Mouse (Mus musculus): ENCODE results near the gene Creld2. TPM values are rescaled to one million over a fixed set of nuclear protein-coding genes. Genes with fewer than 3 reads are reported as not detected.
"Not testable (repeated sequence)": the region's sequence is repeated elsewhere in the genome, so short reads cannot be mapped to it uniquely, and the experiment has no call there.

Gene Creld2
- polyA plus RNA-seq, 1 experiment from 2014 or later, result 59.6 TPM

GRCm38 (mm10) chr15:88808121-88808520, 11.3 kb upstream of the Creld2 start:
- no peak for ATAC-seq (ENCODE audit: insufficient number of reproducible peaks, insufficient read depth, low FRiP score, low read depth)
- Histone ChIP-seq H3K4me2 (replicated peaks; ENCODE audit: low read depth, low read length) (no peak overlapping the region), H3K4me1 (ENCODE audit: control insufficient read depth, insufficient read depth, low read length) (no peaks in the 10 kb centered on the region), H3K9ac (replicated peaks; ENCODE audit: low read depth, low read length) (no peak overlapping the region), H3K9me3 (ENCODE audit: control insufficient read depth, low read depth, low read length) (no peaks in the 10 kb centered on the region), H3K4me3 (ENCODE audit: low read depth, low read length) (no peak overlapping the region), H3K36me3 (ENCODE audit: control insufficient read depth, insufficient read depth, low read length) (peaks cover 25% of the 10 kb centered on the region), H3K27me3 (ENCODE audit: control insufficient read depth, insufficient read depth, low read length) (no peaks in the 10 kb centered on the region), H3K27ac (ENCODE audit: low read length) (no peak overlapping the region)
- 72% methylated on average over 8 of the region's 8 CpGs for WGBS

- Histone ChIP-seq H3K27me3 (ENCODE audit: control insufficient read depth, insufficient read depth, low read length) (no peaks in the 10 kb centered on the region), H3K36me3 (ENCODE audit: control insufficient read depth, insufficient read depth, low read length) (peaks cover 22% of the 10 kb centered on the region), H3K4me2 (replicated peaks; ENCODE audit: low read depth, low read length) (no peak overlapping the region), H3K27ac (ENCODE audit: low read length) (no peak overlapping the region), H3K9me3 (ENCODE audit: control insufficient read depth, low read depth, low read length) (no peaks in the 10 kb centered on the region), H3K4me1 (ENCODE audit: control insufficient read depth, insufficient read depth, low read length) (no peaks in the 10 kb centered on the region), H3K9ac (replicated peaks; ENCODE audit: low read depth, low read length) (no peak overlapping the region), H3K4me3 (ENCODE audit: low read depth, low read length) (no peak overlapping the region)
- 93% methylated on average over 2 of the region's 2 CpGs for WGBS
- ATAC-seq (ENCODE audit: insufficient number of reproducible peaks, insufficient read depth, low FRiP score, low read depth), result no peak
Observed at GRCm38 (mm10) chr15:88810369-88810768, 9.1 kb upstream of the Creld2 start.

GRCm38 (mm10) chr15:88813262-88813661, 6.2 kb upstream of the Creld2 start:
- Histone ChIP-seq H3K4me1 (ENCODE audit: control insufficient read depth, insufficient read depth, low read length) (0 out of 2 replicates have a peak, but pooled peaks cover under 1% of the 10 kb centered on the region), H3K27ac (ENCODE audit: low read length) (no peak overlapping the region), H3K36me3 (ENCODE audit: control insufficient read depth, insufficient read depth, low read length) (peaks cover 12% of the 10 kb centered on the region), H3K9me3 (ENCODE audit: control insufficient read depth, low read depth, low read length) (no peaks in the 10 kb centered on the region), H3K27me3 (ENCODE audit: control insufficient read depth, insufficient read depth, low read length) (no peaks in the 10 kb centered on the region), H3K9ac (replicated peaks; ENCODE audit: low read depth, low read length) (no peak overlapping the region), H3K4me2 (replicated peaks; ENCODE audit: low read depth, low read length) (no peak overlapping the region), H3K4me3 (ENCODE audit: low read depth, low read length) (no peak overlapping the region)
- WGBS, result 84% methylated on average over 3 of the region's 3 CpGs
- no peak for ATAC-seq (ENCODE audit: insufficient number of reproducible peaks, insufficient read depth, low FRiP score, low read depth)

DNA sequence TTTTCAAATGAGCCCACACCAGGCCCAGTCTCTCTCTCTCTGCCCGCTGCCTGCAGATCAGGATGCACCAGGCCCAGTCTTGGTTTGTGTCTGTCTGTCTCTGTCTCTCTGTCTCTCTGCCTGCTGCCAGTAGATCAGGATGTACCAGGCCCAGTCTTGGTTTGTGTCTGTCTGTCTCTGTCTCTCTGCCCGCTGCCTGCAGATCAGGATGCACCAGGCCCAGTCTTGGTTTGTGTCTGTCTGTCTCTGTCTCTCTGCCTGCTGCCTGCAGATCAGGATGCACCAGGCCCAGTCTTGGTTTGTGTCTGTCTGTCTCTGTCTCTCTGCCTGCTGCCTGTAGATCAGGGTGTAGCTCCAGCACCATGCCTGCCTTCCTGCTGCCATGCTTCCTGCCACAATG, 5.6 kb upstream of the Creld2 start:
- H3K4me3 ChIP-seq (ENCODE audit: low read depth, low read length); H3K9me3 ChIP-seq (ENCODE audit: control insufficient read depth, low read depth, low read length); ATAC-seq (ENCODE audit: insufficient number of reproducible peaks, insufficient read depth, low FRiP score, low read depth); H3K4me1 ChIP-seq (ENCODE audit: control insufficient read depth, insufficient read depth, low read length); H3K27me3 ChIP-seq (ENCODE audit: control insufficient read depth, insufficient read depth, low read length); H3K27ac ChIP-seq (ENCODE audit: low read length); H3K4me2 ChIP-seq (replicated peaks; ENCODE audit: low read depth, low read length); H3K9ac ChIP-seq (replicated peaks; ENCODE audit: low read depth, low read length): not testable (repeated sequence)
- peaks cover 12% of the 10 kb centered on the region for H3K36me3 ChIP-seq (ENCODE audit: control insufficient read depth, insufficient read depth, low read length)
- WGBS, result 95% methylated on average over 2 of the region's 2 CpGs

- no peak overlapping the region for H3K4me2 ChIP-seq (replicated peaks; ENCODE audit: low read depth, low read length)
- ATAC-seq (ENCODE audit: insufficient number of reproducible peaks, insufficient read depth, low FRiP score, low read depth), result no peak
- H3K27ac ChIP-seq (ENCODE audit: low read length), result no peak overlapping the region
- no peaks in the 10 kb centered on the region for H3K27me3 ChIP-seq (ENCODE audit: control insufficient read depth, insufficient read depth, low read length)
- H3K9me3 ChIP-seq (ENCODE audit: control insufficient read depth, low read depth, low read length), result no peaks in the 10 kb centered on the region
- H3K4me1 ChIP-seq (ENCODE audit: control insufficient read depth, insufficient read depth, low read length), result 0 out of 2 replicates have a peak, but pooled peaks cover 5% of the 10 kb centered on the region
- no peak overlapping the region for H3K4me3 ChIP-seq (ENCODE audit: low read depth, low read length)
- H3K36me3 ChIP-seq (ENCODE audit: control insufficient read depth, insufficient read depth, low read length), result peaks cover 12% of the 10 kb centered on the region
- 92% methylated on average over 11 of the region's 11 CpGs for WGBS
- H3K9ac ChIP-seq (replicated peaks; ENCODE audit: low read depth, low read length), result no peak overlapping the region
Observed at GRCm38 (mm10) chr15:88814411-88815047, 4.9 kb upstream of the Creld2 start.

- Histone ChIP-seq H3K36me3 (ENCODE audit: control insufficient read depth, insufficient read depth, low read length) (peaks cover 12% of the 10 kb centered on the region), H3K27me3 (ENCODE audit: control insufficient read depth, insufficient read depth, low read length) (no peaks in the 10 kb centered on the region), H3K4me3 (ENCODE audit: low read depth, low read length) (no peak overlapping the region), H3K4me2 (replicated peaks; ENCODE audit: low read depth, low read length) (no peak overlapping the region), H3K9me3 (ENCODE audit: control insufficient read depth, low read depth, low read length) (no peaks in the 10 kb centered on the region), H3K4me1 (ENCODE audit: control insufficient read depth, insufficient read depth, low read length) (peaks cover 7% of the 10 kb centered on the region; the same call in 1 of the 2 replicates), H3K9ac (replicated peaks; ENCODE audit: low read depth, low read length) (no peak overlapping the region), H3K27ac (ENCODE audit: low read length) (no peak overlapping the region)
- no peak for ATAC-seq (ENCODE audit: insufficient number of reproducible peaks, insufficient read depth, low FRiP score, low read depth)
- 89% methylated on average over 6 of the region's 6 CpGs for WGBS
Observed at GRCm38 (mm10) chr15:88815196-88815700, 4.2 kb upstream of the Creld2 start.

GRCm38 (mm10) chr15:88819906-88820303, 459 bp downstream of the Creld2 start:
- peaks cover 17% of the 10 kb centered on the region for H3K36me3 ChIP-seq (ENCODE audit: control insufficient read depth, insufficient read depth, low read length)
- WGBS, result 1% methylated on average over 23 of the region's 23 CpGs
- peaks cover 15% of the 10 kb centered on the region; the same call in 1 of the 2 replicates for H3K4me1 ChIP-seq (ENCODE audit: control insufficient read depth, insufficient read depth, low read length)
- H3K27me3 ChIP-seq (ENCODE audit: control insufficient read depth, insufficient read depth, low read length), result no peaks in the 10 kb centered on the region
- H3K9me3 ChIP-seq (ENCODE audit: control insufficient read depth, low read depth, low read length), result no peaks in the 10 kb centered on the region
- ATAC-seq (ENCODE audit: insufficient number of reproducible peaks, insufficient read depth, low FRiP score, low read depth), result no peak
- H3K9ac ChIP-seq (replicated peaks; ENCODE audit: low read depth, low read length), result peak overlapping the region; percentile 57
- H3K27ac ChIP-seq (ENCODE audit: low read length), result no peak overlapping the region
- peak overlapping the region; percentile 70 for H3K4me2 ChIP-seq (replicated peaks; ENCODE audit: low read depth, low read length)
- H3K4me3 ChIP-seq (ENCODE audit: low read depth, low read length), result peak overlapping the region; percentile 82

DNA sequence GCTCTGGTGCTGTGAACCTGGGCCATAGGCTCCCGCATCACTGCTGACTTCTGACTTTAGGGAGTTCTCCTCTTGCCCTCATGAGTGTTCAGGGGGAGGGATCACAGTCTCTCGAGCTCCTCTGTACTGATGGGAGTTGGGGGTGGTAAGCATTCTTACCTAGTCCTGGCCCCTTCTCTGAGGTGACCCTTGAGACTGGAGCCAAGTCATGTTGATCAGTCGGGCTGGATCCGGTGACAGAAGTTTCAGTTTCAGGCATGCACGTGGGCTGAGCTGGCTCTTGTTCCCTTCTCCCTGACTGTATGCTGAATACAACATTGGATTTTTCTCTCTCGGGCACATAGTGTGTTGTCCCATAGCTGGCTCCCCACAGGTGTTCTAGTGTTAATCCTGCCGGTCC, 2.0 kb downstream of the Creld2 start:
- H3K9ac ChIP-seq (replicated peaks; ENCODE audit: low read depth, low read length), result no peak overlapping the region
- peaks cover 26% of the 10 kb centered on the region; the same call in 1 of the 2 replicates for H3K36me3 ChIP-seq (ENCODE audit: control insufficient read depth, insufficient read depth, low read length)
- H3K27me3 ChIP-seq (ENCODE audit: control insufficient read depth, insufficient read depth, low read length), result no peaks in the 10 kb centered on the region
- no peak overlapping the region for H3K4me2 ChIP-seq (replicated peaks; ENCODE audit: low read depth, low read length)
- 86% methylated on average over 7 of the region's 7 CpGs for WGBS
- no peak for ATAC-seq (ENCODE audit: insufficient number of reproducible peaks, insufficient read depth, low FRiP score, low read depth)
- H3K27ac ChIP-seq (ENCODE audit: low read length), result no peak overlapping the region
- H3K4me1 ChIP-seq (ENCODE audit: control insufficient read depth, insufficient read depth, low read length), result peaks cover 15% of the 10 kb centered on the region; the same call in 1 of the 2 replicates
- no peaks in the 10 kb centered on the region for H3K9me3 ChIP-seq (ENCODE audit: control insufficient read depth, low read depth, low read length)
- no peak overlapping the region for H3K4me3 ChIP-seq (ENCODE audit: low read depth, low read length)

All from stomach, embryonic 14.5 days (tissue).